Mouse (Mus musculus): ENCODE results near the gene Kcnq4.

DNA sequence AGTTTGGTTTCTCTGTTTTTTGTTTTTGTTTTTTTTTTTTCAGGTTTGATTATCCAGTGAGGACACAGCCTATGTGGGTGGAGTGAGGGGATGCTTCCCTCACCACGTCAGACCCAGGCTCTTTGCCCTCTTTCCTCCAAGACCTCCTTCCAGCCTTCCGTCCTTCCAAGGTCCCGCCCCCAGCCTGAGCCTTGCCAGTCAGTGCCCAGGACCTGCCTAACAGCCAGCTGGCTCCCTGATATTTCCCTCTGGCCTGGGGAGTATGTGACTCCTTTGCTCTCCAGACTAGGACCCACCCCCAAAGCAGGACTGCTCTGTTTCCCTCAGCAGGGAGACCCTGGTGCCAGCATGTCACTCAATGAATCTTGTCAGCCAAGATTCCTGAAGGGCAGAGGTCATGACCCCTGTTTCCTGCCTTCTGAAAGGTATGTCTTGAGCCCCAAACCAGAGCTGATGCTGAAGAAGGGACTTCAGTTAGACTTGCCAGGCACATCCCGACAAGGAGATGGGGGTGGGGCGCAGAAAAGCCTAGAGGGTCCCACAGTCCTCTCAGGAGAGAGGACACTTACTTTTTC lies 22.8 kb downstream of the Kcnq4 start:
- TF ChIP-seq CTCF (conservative IDR thresholded peaks at IDR 0.05; ENCODE audit: low read length) (no peak), POU5F1 (IDR thresholded peaks at IDR 0.05; ENCODE audit: borderline replicate concordance, low read length) (no peak)
